Mouse (Mus musculus): ENCODE measurements around the gene Eml2. TPM values are rescaled to one million over a fixed set of nuclear protein-coding genes. Genes with fewer than 3 reads are reported as not detected.

Eml2 gene
- polyA plus RNA-seq, 1 experiment from 2014 or later = 11.6 TPM

GRCm38 (mm10) chr7:19252078-19252477 is 75.9 kb downstream of the Eml2 start:
- H3K4me1 ChIP-seq = no peaks in the 10 kb centered on the region
- no peak overlapping the region for H3K27ac ChIP-seq (replicated peaks)
- no peak for ATAC-seq (ENCODE audit: low FRiP score)
- H3K4me2 ChIP-seq = no peak overlapping the region
- H3K36me3 ChIP-seq = peaks cover 14% of the 10 kb centered on the region; the same call in 1 of the 2 replicates
- H3K9ac ChIP-seq (replicated peaks) = no peak overlapping the region
- H3K27me3 ChIP-seq (replicated peaks) = no peaks in the 10 kb centered on the region
- H3K9me3 ChIP-seq (replicated peaks) = no peaks in the 10 kb centered on the region
- no peak overlapping the region for H3K4me3 ChIP-seq (replicated peaks)
- 85% methylated on average over 4 of the region's 4 CpGs for WGBS

GRCm38 (mm10) chr7:19253437-19253836 is 77.2 kb downstream of the Eml2 start:
- H3K36me3 ChIP-seq = peaks cover 27% of the 10 kb centered on the region
- H3K9ac ChIP-seq (replicated peaks) = no peak overlapping the region
- no peak for ATAC-seq (ENCODE audit: low FRiP score)
- no peaks in the 10 kb centered on the region for H3K4me1 ChIP-seq
- 65% methylated on average over 5 of the region's 5 CpGs for WGBS
- H3K9me3 ChIP-seq (replicated peaks) = no peaks in the 10 kb centered on the region
- no peak overlapping the region for H3K27ac ChIP-seq (replicated peaks)
- H3K4me3 ChIP-seq (replicated peaks) = no peak overlapping the region
- H3K27me3 ChIP-seq (replicated peaks) = no peaks in the 10 kb centered on the region
- H3K4me2 ChIP-seq = no peak overlapping the region

GRCm38 (mm10) chr7:19255395-19255794 is 79.2 kb downstream of the Eml2 start:
- Histone ChIP-seq H3K27ac (replicated peaks) (no peak overlapping the region), H3K4me3 (replicated peaks) (no peak overlapping the region), H3K9ac (replicated peaks) (no peak overlapping the region), H3K9me3 (replicated peaks) (no peaks in the 10 kb centered on the region), H3K27me3 (replicated peaks) (no peaks in the 10 kb centered on the region), H3K4me2 (no peak overlapping the region), H3K36me3 (peaks cover 47% of the 10 kb centered on the region), H3K4me1 (no peaks in the 10 kb centered on the region)
- 79% methylated on average over 17 of the region's 17 CpGs for WGBS
- no peak for ATAC-seq (ENCODE audit: low FRiP score)

MicroRNAs within 50 kb of the gene (microRNA counts, 519-probe panel; counts per million panel counts)
- 1,342 counts per million, percentile 11 among the panel's probes with 10 or more counts for microRNA mmu-miR-330

Small RNA genes lying within 50 kb of the gene (microRNA-seq; reads per million reads assigned to microRNA genes)
- 340 reads per million, percentile 69 among the genes with 10 or more reads in this experiment for gene Mir330

Other genes starting within 250 kb of the Eml2 start
- gene Nanos2, start 189.0 kb upstream of the Eml2 start, polyA plus RNA-seq (2015; fragmentation: Nextera tagmentation; extraction: Ambion mirVana) = 0.84 and 0.93 TPM in 2 replicates
- gene Mypop, start 185.2 kb upstream of the Eml2 start, polyA plus RNA-seq (2015; fragmentation: Nextera tagmentation; extraction: Ambion mirVana) = 7.6 and 8.0 TPM in 2 replicates
- 28.4 and 28.6 TPM in 2 replicates for gene Irf2bp1, start 172.4 kb upstream of the Eml2 start, polyA plus RNA-seq (2015; fragmentation: Nextera tagmentation; extraction: Ambion mirVana)
- 0.31 and 1.3 TPM in 2 replicates for gene Foxa3, start 152.9 kb upstream of the Eml2 start, polyA plus RNA-seq (2015; fragmentation: Nextera tagmentation; extraction: Ambion mirVana)
- 26.4 and 28.3 TPM in 2 replicates for gene Sympk, start 152.0 kb upstream of the Eml2 start, polyA plus RNA-seq (2015; fragmentation: Nextera tagmentation; extraction: Ambion mirVana)
- 0.24 TPM in 1 of 2 replicates, not detected in the other for gene Rsph6a, start 121.7 kb upstream of the Eml2 start, polyA plus RNA-seq (2015; fragmentation: Nextera tagmentation; extraction: Ambion mirVana)
- 30.3 and 35.8 TPM in 2 replicates for gene Dmwd, start 100.2 kb upstream of the Eml2 start, polyA plus RNA-seq (2015; fragmentation: Nextera tagmentation; extraction: Ambion mirVana)
- 10.0 and 14.9 TPM in 2 replicates for gene Dmpk, start 92.6 kb upstream of the Eml2 start, polyA plus RNA-seq (2015; fragmentation: Nextera tagmentation; extraction: Ambion mirVana)
- gene Six5, start 81.8 kb upstream of the Eml2 start, polyA plus RNA-seq (2015; fragmentation: Nextera tagmentation; extraction: Ambion mirVana) = 1.8 and 3.1 TPM in 2 replicates
- 7.5 and 8.2 TPM in 2 replicates for gene Gm4969, start 58.1 kb upstream of the Eml2 start, polyA plus RNA-seq (2015; fragmentation: Nextera tagmentation; extraction: Ambion mirVana)
- gene Fbxo46, start 56.6 kb upstream of the Eml2 start, polyA plus RNA-seq (2015; fragmentation: Nextera tagmentation; extraction: Ambion mirVana) = 15.5 and 17.0 TPM in 2 replicates
- gene Qpctl, start 27.1 kb upstream of the Eml2 start, polyA plus RNA-seq (2015; fragmentation: Nextera tagmentation; extraction: Ambion mirVana) = 21.7 and 24.5 TPM in 2 replicates
- 122 and 124 TPM in 2 replicates for gene Snrpd2, start 26.7 kb upstream of the Eml2 start, polyA plus RNA-seq (2015; fragmentation: Nextera tagmentation; extraction: Ambion mirVana)
- gene Gipr, start 10.3 kb upstream of the Eml2 start, polyA plus RNA-seq (2015; fragmentation: Nextera tagmentation; extraction: Ambion mirVana) = 1.2 and 2.1 TPM in 2 replicates
- gene Gpr4, start 36.1 kb downstream of the Eml2 start, polyA plus RNA-seq (2015; fragmentation: Nextera tagmentation; extraction: Ambion mirVana) = 3.1 and 3.3 TPM in 2 replicates
- gene Opa3, start 51.9 kb downstream of the Eml2 start, polyA plus RNA-seq (2015; fragmentation: Nextera tagmentation; extraction: Ambion mirVana) = 37.8 and 37.9 TPM in 2 replicates
- 40.9 and 55.5 TPM in 2 replicates for gene Vasp, start 95.4 kb downstream of the Eml2 start, polyA plus RNA-seq (2015; fragmentation: Nextera tagmentation; extraction: Ambion mirVana)
- 1.3 TPM in 2 replicates for gene Ppm1n, start 103.6 kb downstream of the Eml2 start, polyA plus RNA-seq (2015; fragmentation: Nextera tagmentation; extraction: Ambion mirVana)
- gene Rtn2, start 106.2 kb downstream of the Eml2 start, polyA plus RNA-seq (2015; fragmentation: Nextera tagmentation; extraction: Ambion mirVana) = 105 and 121 TPM in 2 replicates
- gene Fosb, start 133.6 kb downstream of the Eml2 start, polyA plus RNA-seq (2015; fragmentation: Nextera tagmentation; extraction: Ambion mirVana) = 0.09 and 0.18 TPM in 2 replicates
- gene Ercc1, start 168.4 kb downstream of the Eml2 start, polyA plus RNA-seq (2015; fragmentation: Nextera tagmentation; extraction: Ambion mirVana) = 78.5 and 93.5 TPM in 2 replicates
- gene Cd3eap, start 183.1 kb downstream of the Eml2 start, polyA plus RNA-seq (2015; fragmentation: Nextera tagmentation; extraction: Ambion mirVana) = 22.2 and 23.0 TPM in 2 replicates
- gene Ppp1r13l, start 183.3 kb downstream of the Eml2 start, polyA plus RNA-seq (2015; fragmentation: Nextera tagmentation; extraction: Ambion mirVana) = 1.9 and 2.1 TPM in 2 replicates
- 21.6 and 22.2 TPM in 2 replicates for gene Ercc2, start 205.6 kb downstream of the Eml2 start, polyA plus RNA-seq (2015; fragmentation: Nextera tagmentation; extraction: Ambion mirVana)
- 1.2 and 4.0 TPM in 2 replicates for gene Klc3, start 227.7 kb downstream of the Eml2 start, polyA plus RNA-seq (2015; fragmentation: Nextera tagmentation; extraction: Ambion mirVana)
- gene Ckm, start 228.4 kb downstream of the Eml2 start, polyA plus RNA-seq (2015; fragmentation: Nextera tagmentation; extraction: Ambion mirVana) = 16.6 and 38.6 TPM in 2 replicates